In the genomic region with DNA sequence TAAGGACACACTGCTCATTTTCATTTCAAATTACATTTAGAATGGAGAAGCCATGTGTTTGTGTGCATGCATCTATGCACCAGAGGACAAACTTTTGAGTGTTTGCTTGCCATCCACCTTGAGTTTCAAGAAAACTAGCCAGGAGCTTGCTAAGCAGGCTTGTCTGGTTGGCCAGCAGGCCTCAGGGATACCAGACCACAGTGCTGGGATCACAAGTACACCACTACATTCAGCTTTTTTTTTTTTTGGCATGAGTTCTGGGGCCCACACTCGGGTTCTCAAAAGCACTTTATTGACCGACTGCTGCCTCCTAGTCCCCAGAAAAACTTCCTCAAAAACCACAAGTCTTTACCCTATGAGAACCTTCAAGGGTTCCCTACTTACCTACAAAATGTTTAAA, we compare ENCODE assay signal across 41 mouse cellular contexts. TPM values are rescaled to one million over a fixed set of nuclear protein-coding genes. Genes with fewer than 3 reads are reported as not detected.
DNase-seq lines count a peak whose midpoint lies in the region; ATAC-seq lines count a peak whose summit lies in the region.
"Had no signal": no experiment of that assay in that cellular context is flagged by ENCODE, and none has a peak within 500 bp of the region (broad histone marks: within the 10 kb centered on the region; RNA-seq: fewer than 3 reads in every experiment).

No protein-coding gene starts in this region.

- no peaks in the 10 kb centered on the region for H3K9me3 ChIP-seq in hindbrain, embryonic 14.5 days (ENCODE audit: control insufficient read depth, low read length)
- H3K9me3 ChIP-seq: embryonic facial prominence, embryonic 13.5 days; forebrain, embryonic 12.5 days; heart, embryonic 15.5 days; intestine, embryonic 15.5 days; liver, embryonic 12.5 days; megakaryocyte, embryonic 14.5 days; midbrain, embryonic 12.5 days; neural tube, embryonic 13.5 days had no signal

- no peak overlapping the region for H3K4me2 ChIP-seq in hindbrain, embryonic 14.5 days (replicated peaks)
- H3K4me2 ChIP-seq: embryonic facial prominence, embryonic 13.5 days; forebrain, embryonic 12.5 days; heart, embryonic 15.5 days; intestine, embryonic 15.5 days; liver, embryonic 12.5 days; midbrain, embryonic 12.5 days; neural tube, embryonic 13.5 days had no signal

- peak; percentile 22 for DNase-seq in kidney, adult 11 months
- DNase-seq in kidney, postnatal 36 days = no peak
- DNase-seq in urinary bladder, postnatal 25 days (ENCODE audit: low spot score) = peak; percentile 19
- DNase-seq in urinary bladder, adult 2 months (ENCODE audit: low spot score) = no peak
- DNase-seq in lung, postnatal 25 days (ENCODE audit: low spot score) = peak; percentile 44
- no peak for DNase-seq in hindbrain, embryonic 14.5 days (ENCODE audit: low spot score)
- no peak for DNase-seq in left cerebral cortex, postnatal 25 days (ENCODE audit: low spot score in 2 of 2)
- DNase-seq: adrenal gland, postnatal 14 days; cerebellum, adult 11 months; cerebellum, adult 9-10 months; embryo, embryonic 11 days; forebrain, postnatal 0 days; gastrocnemius, postnatal 10 days; kidney, adult 9 months; kidney, postnatal 14 days; left cerebral cortex, postnatal 4 days; liver, postnatal 0 days; right cerebral cortex, postnatal 4 days; thymus, postnatal 4 days had no signal

- WGBS in hindbrain, embryonic 14.5 days = 89% methylated on average over 2 of the region's 2 CpGs

- intact Hi-C loops in left cerebral cortex, postnatal 25 days (cut with DNase I) = no loop called here

- H3K4me3 ChIP-seq in hindbrain, embryonic 14.5 days (replicated peaks; ENCODE audit: low read length) = no peak overlapping the region
- H3K4me3 ChIP-seq: embryonic facial prominence, embryonic 13.5 days; erythroblast, embryonic 14.5 days; forebrain, embryonic 12.5 days; heart, embryonic 15.5 days; intestine, embryonic 15.5 days; liver, embryonic 12.5 days; megakaryocyte, embryonic 14.5 days; midbrain, embryonic 12.5 days; neural tube, embryonic 13.5 days had no signal

- H3K9ac ChIP-seq in hindbrain, embryonic 14.5 days = no peak overlapping the region
- H3K9ac ChIP-seq: embryonic facial prominence, embryonic 13.5 days; forebrain, embryonic 12.5 days; forebrain, postnatal 0 days; heart, embryonic 15.5 days; intestine, embryonic 15.5 days; liver, embryonic 12.5 days; liver, postnatal 0 days; midbrain, embryonic 12.5 days; neural tube, embryonic 13.5 days had no signal

- H3K36me3 ChIP-seq in hindbrain, embryonic 14.5 days (replicated peaks; ENCODE audit: control insufficient read depth, insufficient read depth) = peaks cover 76% of the 10 kb centered on the region

- no peaks in the 10 kb centered on the region for H3K27me3 ChIP-seq in hindbrain, embryonic 14.5 days (ENCODE audit: control insufficient read depth, insufficient read depth, low read length)
- H3K27me3 ChIP-seq: embryonic facial prominence, embryonic 13.5 days; forebrain, embryonic 12.5 days; heart, embryonic 15.5 days; intestine, embryonic 15.5 days; liver, embryonic 12.5 days; megakaryocyte, embryonic 14.5 days; midbrain, embryonic 12.5 days; neural tube, embryonic 13.5 days; Patski had no signal

- H3K27ac ChIP-seq in hindbrain, embryonic 14.5 days = no peak overlapping the region
- H3K27ac ChIP-seq: embryonic facial prominence, embryonic 13.5 days; forebrain, embryonic 12.5 days; heart, embryonic 15.5 days; hindbrain, postnatal 0 days; intestine, embryonic 15.5 days; liver, embryonic 12.5 days; midbrain, embryonic 12.5 days; neural tube, embryonic 13.5 days had no signal

- no peak for ATAC-seq in hindbrain, embryonic 14.5 days (ENCODE audit: low FRiP score)
- ATAC-seq: forebrain, postnatal 0 days; hindbrain, postnatal 0 days; intestine, embryonic 15.5 days; liver, embryonic 12.5 days; liver, postnatal 0 days; Patski had no signal

- no peaks in the 10 kb centered on the region for H3K4me1 ChIP-seq in hindbrain, embryonic 14.5 days (replicated peaks; ENCODE audit: control insufficient read depth, insufficient read depth, low read length)
- H3K4me1 ChIP-seq: embryonic facial prominence, embryonic 13.5 days; forebrain, embryonic 12.5 days; intestine, embryonic 15.5 days; liver, embryonic 12.5 days; midbrain, embryonic 12.5 days; neural tube, embryonic 13.5 days had no signal

RNA-seq across cellular contexts. Expression of a gene that starts 11.7 kb away (rescaled TPM):
- 55.7 and 64.4 TPM in 2 replicates for polyA plus RNA-seq in urinary bladder, adult 2 months (2012; rRNA removed)
- 67.1 and 71.2 TPM in 2 replicates for polyA plus RNA-seq in hindbrain, embryonic 14.5 days (2014; fragmentation: Nextera tagmentation; extraction: Ambion mirVana)
- total RNA-seq in left cerebral cortex, postnatal 25 days (2021) = 10 to 100 TPM; 22.8 to 24.2 TPM

RNA-seq across cellular contexts. Expression of a gene that starts 12.4 kb away (rescaled TPM):
- polyA plus RNA-seq in urinary bladder, adult 2 months (2012; rRNA removed) = 129 and 169 TPM in 2 replicates
- 98.2 and 99.1 TPM in 2 replicates for polyA plus RNA-seq in hindbrain, embryonic 14.5 days (2014; fragmentation: Nextera tagmentation; extraction: Ambion mirVana)
- total RNA-seq in left cerebral cortex, postnatal 25 days (2021) = 100 to 1,000 TPM; 180 to 192 TPM

RNA-seq across cellular contexts. Expression of a gene that starts 24.3 kb away (rescaled TPM):
- polyA plus RNA-seq in urinary bladder, adult 2 months (2012; rRNA removed) = 0.06 and 0.14 TPM in 2 replicates
- 0.21 and 0.29 TPM in 2 replicates for polyA plus RNA-seq in hindbrain, embryonic 14.5 days (2014; fragmentation: Nextera tagmentation; extraction: Ambion mirVana)
- under 1 TPM in 1 of 2 experiments, not detected in 1; 0.14 TPM for total RNA-seq in left cerebral cortex, postnatal 25 days (2021)
- total RNA-seq: adrenal gland, postnatal 14 days; gastrocnemius, postnatal 10 days; granulocyte monocyte progenitor cell, adult 5-6 weeks; heart, postnatal 25 days; layer of hippocampus, postnatal 25 days; left cerebral cortex, adult 8-10 months; left cerebral cortex, postnatal 4 days; MEL had no signal
- polyA plus RNA-seq: erythroblast, embryonic 14.5 days; forebrain, embryonic 12.5 days; liver, postnatal 0 days had no signal

RNA-seq across cellular contexts. Expression of a gene that starts 33.2 kb away (rescaled TPM):
- polyA plus RNA-seq in urinary bladder, adult 2 months (2012; rRNA removed) = 1.5 and 1.6 TPM in 2 replicates
- polyA plus RNA-seq in hindbrain, embryonic 14.5 days (2014; fragmentation: Nextera tagmentation; extraction: Ambion mirVana) = 10.5 and 12.2 TPM in 2 replicates
- total RNA-seq in left cerebral cortex, postnatal 25 days (2021) = 10 to 100 TPM in 1 of 2 experiments, 1 to 10 TPM in 1; 8.0 to 11.1 TPM

RNA-seq across cellular contexts. Expression of a gene that starts 33.6 kb away (rescaled TPM):
- polyA plus RNA-seq in urinary bladder, adult 2 months (2012; rRNA removed) = not detected in 2 replicates
- not detected in 2 replicates for polyA plus RNA-seq in hindbrain, embryonic 14.5 days (2014; fragmentation: Nextera tagmentation; extraction: Ambion mirVana)
- total RNA-seq in left cerebral cortex, postnatal 25 days (2021) = not detected
- total RNA-seq: adrenal gland, postnatal 14 days; forebrain, postnatal 0 days; gastrocnemius, postnatal 10 days; granulocyte monocyte progenitor cell, adult 5-6 weeks; heart, postnatal 25 days; hindbrain, postnatal 0 days; layer of hippocampus, adult 8-10 months; layer of hippocampus, postnatal 25 days; left cerebral cortex, adult 8-10 months; left cerebral cortex, postnatal 4 days; MEL had no signal
- polyA plus RNA-seq: embryonic facial prominence, embryonic 13.5 days; erythroblast, embryonic 14.5 days; forebrain, embryonic 12.5 days; forebrain, postnatal 0 days; heart, embryonic 15.5 days; hindbrain, embryonic 11.5 days; hindbrain, postnatal 0 days; intestine, embryonic 15.5 days; limb, embryonic 14.5 days; liver, embryonic 12.5 days; liver, postnatal 0 days; midbrain, embryonic 12.5 days; neural tube, embryonic 13.5 days; Patski; stomach, embryonic 14.5 days; testis, adult 2 months; thymus, postnatal 0 days had no signal

Comparison
In these comparisons a context has a peak if more than half of its experiments do, and no peak if none do; other contexts are left out.
1. DNase-seq: peak in kidney, adult 11 months (single experiment), urinary bladder, postnatal 25 days (single experiment) and lung, postnatal 25 days (single experiment); none in kidney, postnatal 36 days (0 of 2), urinary bladder, adult 2 months (single experiment), hindbrain, embryonic 14.5 days (single experiment) and left cerebral cortex, postnatal 25 days (0 of 2).